In the genomic region with DNA sequence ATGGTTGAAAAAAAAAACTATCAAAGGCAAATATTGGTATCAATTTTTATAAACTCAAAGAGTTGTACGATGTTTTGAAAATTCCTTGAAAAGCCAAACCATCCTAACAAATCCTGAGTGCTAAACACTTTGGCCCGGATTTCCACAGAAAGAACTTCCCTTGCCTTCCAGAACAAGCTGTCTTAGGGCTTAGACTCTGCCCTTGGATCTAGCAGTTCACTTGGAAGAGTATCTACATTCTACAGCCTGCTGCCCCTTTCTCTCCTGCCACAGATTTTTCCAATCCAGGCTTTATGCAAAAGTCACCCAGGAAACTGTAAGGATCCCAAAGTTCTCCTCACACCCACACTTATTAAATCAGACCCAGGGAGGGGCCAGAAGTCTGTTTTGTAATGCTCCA, we compare ENCODE assay signal across 14 mouse cellular contexts.
"Had no signal": no experiment of that assay in that cellular context is flagged by ENCODE, and none has a peak within 500 bp of the region (broad histone marks: within the 10 kb centered on the region; RNA-seq: fewer than 3 reads in every experiment).

No protein-coding gene starts in this region.

- ATAC-seq: midbrain, embryonic 13.5 days; midbrain, embryonic 15.5 days had no signal

- H3K9me3 ChIP-seq: midbrain, embryonic 13.5 days; midbrain, embryonic 15.5 days; neural tube, embryonic 12.5 days; stomach, embryonic 15.5 days had no signal

- H3K27ac ChIP-seq: midbrain, embryonic 13.5 days; midbrain, embryonic 15.5 days; neural tube, embryonic 12.5 days; stomach, embryonic 15.5 days; stomach, postnatal 0 days had no signal

- H3K4me3 ChIP-seq: midbrain, embryonic 13.5 days; midbrain, embryonic 15.5 days; neural tube, embryonic 12.5 days; stomach, embryonic 15.5 days had no signal

- H3K9ac ChIP-seq: lung, embryonic 14.5 days; midbrain, embryonic 13.5 days; midbrain, embryonic 15.5 days; neural tube, embryonic 12.5 days; stomach, embryonic 15.5 days had no signal

- H3K27me3 ChIP-seq: midbrain, embryonic 13.5 days; midbrain, embryonic 15.5 days; neural tube, embryonic 12.5 days; stomach, embryonic 15.5 days had no signal

- H3K4me2 ChIP-seq: lung, embryonic 14.5 days; midbrain, embryonic 11.5 days; midbrain, embryonic 13.5 days; midbrain, embryonic 15.5 days; neural tube, embryonic 12.5 days; stomach, embryonic 15.5 days had no signal

- H3K36me3 ChIP-seq: midbrain, embryonic 13.5 days; midbrain, embryonic 15.5 days; neural tube, embryonic 12.5 days; stomach, embryonic 15.5 days had no signal

- H3K4me1 ChIP-seq: midbrain, embryonic 13.5 days; midbrain, embryonic 15.5 days; neural tube, embryonic 12.5 days; stomach, embryonic 15.5 days had no signal

- DNase-seq: lung, adult 18-20 months; lung, embryonic 14.5 days; lung, postnatal 10 days; lung, postnatal 4 days; right cerebral cortex, postnatal 14 days; thymus, adult 2 months; thymus, postnatal 25 days; thymus, postnatal 4 days had no signal
